Mouse (Mus musculus) hindbrain, embryonic 14.5 days (tissue): ENCODE results near the gene Stk40. TPM values are rescaled to one million over a fixed set of nuclear protein-coding genes. Genes with fewer than 3 reads are reported as not detected.

Source experiments
- ATAC-seq: fragments of 200-750 bp; cut with Nextera tagmentation; 2 replicates; pipeline ENCODE4 v1.8.0; 2017; ENCODE audit warnings: moderate number of reproducible peaks, mild to moderate bottlenecking, moderate TSS enrichment, moderate library complexity; ENCODE audit not compliant: low FRiP score
- DNase-seq: peaks from one replicate; pipeline ENCODE4 v3.0.0-alpha.2; 2015; ENCODE audit warnings: low spot score
- H3K27ac ChIP-seq: fragments of 300-500 bp; sonication (generic); 2 replicates; pipeline ENCODE4 v1.5.1; 2014; ENCODE audit warnings: mild to moderate bottlenecking, moderate library complexity
- H3K27me3 ChIP-seq: fragments of 300-500 bp; sonication (generic); 2 replicates; pipeline ENCODE4 v1.6.1; 2014; ENCODE audit warnings: mild to moderate bottlenecking, low read length, mixed read lengths; ENCODE audit not compliant: control insufficient read depth, insufficient read depth
- H3K36me3 ChIP-seq: fragments of 300-500 bp; sonication (generic); replicated peaks from 2 replicates; pipeline ENCODE4 v1.6.1; 2014; ENCODE audit not compliant: control insufficient read depth, insufficient read depth
- H3K4me1 ChIP-seq: fragments of 300-500 bp; sonication (generic); replicated peaks from 2 replicates; pipeline ENCODE4 v1.6.1; 2014; ENCODE audit warnings: antibody characterized with exemption, low read length, mixed read lengths; ENCODE audit not compliant: control insufficient read depth, insufficient read depth
- H3K4me2 ChIP-seq: fragments of 300-500 bp; sonication (generic); replicated peaks from 2 replicates; pipeline ENCODE4 v1.6.1; 2014; ENCODE audit warnings: mild to moderate bottlenecking, moderate library complexity
- H3K4me3 ChIP-seq: fragments of 300-500 bp; sonication (generic); replicated peaks from 2 replicates; pipeline ENCODE4 v1.5.1; 2014; ENCODE audit warnings: mild to moderate bottlenecking, low read length
- H3K9ac ChIP-seq: fragments of 300-500 bp; sonication (generic); 2 replicates; pipeline ENCODE4 v1.6.1; 2014
- H3K9me3 ChIP-seq: fragments of 300-500 bp; sonication (generic); 2 replicates; pipeline ENCODE4 v1.6.1; 2016; ENCODE audit warnings: low read length; ENCODE audit not compliant: control insufficient read depth
- WGBS: fragments of 180-500 bp; shearing (Covaris S2); extraction: QIAGEN DNeasy Blood & Tissue Kit; methylation state at CpG from one replicate; pipeline ENCODE4 v1.1.7; 2014; 5-methylcytosine and 5-hydroxymethylcytosine counted together
- polyA plus RNA-seq: library from polyadenylated mRNA; unstranded; fragments of >200 nt; fragmentation: Nextera tagmentation; extraction: Ambion mirVana; gene quantifications from 2 replicates; pipeline ENCODE4 v1.2.1, GENCODE M21; 2014

The Stk40 gene
- polyA plus RNA-seq, 1 experiment from 2014 or later = 25.2 TPM

- ATAC-seq = no peak
- DNase-seq = no peak
- no peak overlapping the region for H3K4me2 ChIP-seq
- H3K27me3 ChIP-seq = no peaks in the 10 kb centered on the region
- no peak overlapping the region for H3K4me3 ChIP-seq
- no peak overlapping the region for H3K9ac ChIP-seq
- H3K4me1 ChIP-seq = no peaks in the 10 kb centered on the region
- 89% methylated on average over 6 of the region's 6 CpGs for WGBS
- peaks cover 33% of the 10 kb centered on the region for H3K36me3 ChIP-seq
- H3K27ac ChIP-seq = no peak overlapping the region
- no peaks in the 10 kb centered on the region for H3K9me3 ChIP-seq
Observed at GRCm38 (mm10) chr4:126077833-126078232, 25.9 kb upstream of the Stk40 start.

GRCm38 (mm10) chr4:126079266-126079665, 24.5 kb upstream of the Stk40 start:
- 93% methylated on average over 4 of the region's 4 CpGs for WGBS

GRCm38 (mm10) chr4:126081601-126082000, 22.2 kb upstream of the Stk40 start:
- Histone ChIP-seq H3K9ac (no peak overlapping the region), H3K4me2 (no peak overlapping the region), H3K4me1 (no peaks in the 10 kb centered on the region), H3K27me3 (no peaks in the 10 kb centered on the region), H3K4me3 (no peak overlapping the region), H3K9me3 (no peaks in the 10 kb centered on the region), H3K27ac (no peak overlapping the region), H3K36me3 (peaks cover 22% of the 10 kb centered on the region)
- ATAC-seq = no peak
- DNase-seq = no peak
- WGBS = 91% methylated on average over 1 of the region's 1 CpGs

More at GRCm38 (mm10) chr4:126079266-126079665, 24.5 kb upstream of the Stk40 start:
- H3K36me3 ChIP-seq = peaks cover 37% of the 10 kb centered on the region
- no peak overlapping the region for H3K9ac ChIP-seq
- H3K4me2 ChIP-seq = no peak overlapping the region
- H3K9me3 ChIP-seq = no peaks in the 10 kb centered on the region
- no peak overlapping the region for H3K27ac ChIP-seq
- H3K4me3 ChIP-seq = no peak overlapping the region
- no peak for DNase-seq
- no peaks in the 10 kb centered on the region for H3K27me3 ChIP-seq
- H3K4me1 ChIP-seq = no peaks in the 10 kb centered on the region
- no peak for ATAC-seq

- no peak overlapping the region for H3K4me3 ChIP-seq
- no peak overlapping the region for H3K27ac ChIP-seq
- H3K9ac ChIP-seq = no peak overlapping the region
- H3K4me1 ChIP-seq = no peaks in the 10 kb centered on the region
- 97% methylated on average over 9 of the region's 9 CpGs for WGBS
- ATAC-seq (no peak), DNase-seq (no peak)
- peaks cover 29% of the 10 kb centered on the region for H3K36me3 ChIP-seq
- no peak overlapping the region for H3K4me2 ChIP-seq
- H3K27me3 ChIP-seq = no peaks in the 10 kb centered on the region
- H3K9me3 ChIP-seq = no peaks in the 10 kb centered on the region
Observed at GRCm38 (mm10) chr4:126083021-126083420, 20.7 kb upstream of the Stk40 start.

- no peak for ATAC-seq
- Histone ChIP-seq H3K36me3 (peaks cover 37% of the 10 kb centered on the region), H3K27me3 (no peaks in the 10 kb centered on the region), H3K4me1 (no peaks in the 10 kb centered on the region), H3K4me3 (no peak overlapping the region), H3K27ac (no peak overlapping the region), H3K9ac (no peak overlapping the region), H3K9me3 (no peaks in the 10 kb centered on the region), H3K4me2 (no peak overlapping the region)
- no peak for DNase-seq
- WGBS = 81% methylated on average over 8 of the region's 8 CpGs
Observed at GRCm38 (mm10) chr4:126084382-126084781, 19.4 kb upstream of the Stk40 start.

- ATAC-seq = peak; percentile 80
- no peak overlapping the region for H3K4me2 ChIP-seq
- no peaks in the 10 kb centered on the region for H3K9me3 ChIP-seq
- peak; percentile 84 for DNase-seq
- no peak overlapping the region for H3K4me3 ChIP-seq
- H3K27ac ChIP-seq = no peak overlapping the region
- peaks cover 37% of the 10 kb centered on the region for H3K36me3 ChIP-seq
- no peaks in the 10 kb centered on the region for H3K4me1 ChIP-seq
- WGBS = 32% methylated on average over 7 of the region's 7 CpGs
- H3K27me3 ChIP-seq = no peaks in the 10 kb centered on the region
- H3K9ac ChIP-seq = no peak overlapping the region
Observed at GRCm38 (mm10) chr4:126085996-126086576, 17.7 kb upstream of the Stk40 start.

- H3K36me3 ChIP-seq = peaks cover 18% of the 10 kb centered on the region; the same call in 1 of the 2 replicates
- 84% methylated on average over 7 of the region's 7 CpGs for WGBS
- no peaks in the 10 kb centered on the region for H3K4me1 ChIP-seq
- H3K4me2 ChIP-seq = no peak overlapping the region
- ATAC-seq (no peak), DNase-seq (no peak)
- no peak overlapping the region for H3K27ac ChIP-seq
- no peak overlapping the region for H3K9ac ChIP-seq
- no peaks in the 10 kb centered on the region for H3K27me3 ChIP-seq
- H3K4me3 ChIP-seq = no peak overlapping the region
- no peaks in the 10 kb centered on the region for H3K9me3 ChIP-seq
Observed at GRCm38 (mm10) chr4:126090101-126090847, 13.5 kb upstream of the Stk40 start.

GRCm38 (mm10) chr4:126090848-126091124, 13.0 kb upstream of the Stk40 start:
- Histone ChIP-seq H3K4me2 (no peak overlapping the region), H3K4me1 (no peaks in the 10 kb centered on the region), H3K27ac (no peak overlapping the region), H3K9me3 (no peaks in the 10 kb centered on the region), H3K27me3 (no peaks in the 10 kb centered on the region), H3K4me3 (no peak overlapping the region), H3K36me3 (peaks cover 18% of the 10 kb centered on the region; the same call in 1 of the 2 replicates), H3K9ac (no peak overlapping the region)
- no peak for DNase-seq
- no peak for ATAC-seq
- 82% methylated on average over 4 of the region's 4 CpGs for WGBS

GRCm38 (mm10) chr4:126091873-126092272, 11.9 kb upstream of the Stk40 start:
- H3K9ac ChIP-seq = no peak overlapping the region
- H3K36me3 ChIP-seq = peaks cover 18% of the 10 kb centered on the region; the same call in 1 of the 2 replicates
- no peak overlapping the region for H3K4me3 ChIP-seq
- WGBS = 89% methylated on average over 8 of the region's 8 CpGs
- DNase-seq = no peak
- H3K9me3 ChIP-seq = no peaks in the 10 kb centered on the region
- H3K4me2 ChIP-seq = no peak overlapping the region
- no peak overlapping the region for H3K27ac ChIP-seq
- ATAC-seq = no peak
- no peaks in the 10 kb centered on the region for H3K27me3 ChIP-seq
- H3K4me1 ChIP-seq = no peaks in the 10 kb centered on the region
